Mouse (Mus musculus) erythroblast, embryonic 14.5 days (primary cell): ENCODE measurements around the gene Prkce. TPM values are rescaled to one million over a fixed set of nuclear protein-coding genes. Genes with fewer than 3 reads are reported as not detected.

Experiments
- H3K27me3 ChIP-seq: 2 replicates; pipeline ENCODE4 v1.6.1; 2012; ENCODE audit warnings: inconsistent platforms; ENCODE audit not compliant: control insufficient read depth
- H3K36me3 ChIP-seq: 2 replicates; pipeline ENCODE4 v1.6.1; 2012; ENCODE audit warnings: mild to moderate bottlenecking, inconsistent platforms; ENCODE audit not compliant: control insufficient read depth
- H3K4me1 ChIP-seq: 2 replicates; pipeline ENCODE4 v1.6.1; 2012; ENCODE audit warnings: inconsistent platforms; ENCODE audit not compliant: control insufficient read depth
- H3K4me3 ChIP-seq: replicated peaks from 2 replicates; pipeline ENCODE3; 2012; ENCODE audit warnings: moderate library complexity, mild to moderate bottlenecking, inconsistent platforms
- H3K9me3 ChIP-seq: 2 replicates; pipeline ENCODE4 v1.6.1; 2012; ENCODE audit warnings: low read length, inconsistent platforms, mixed read lengths; ENCODE audit not compliant: control insufficient read depth
- GATA1 ChIP-seq: IDR thresholded peaks from 2 replicates; pipeline ENCODE4 v1.6.1; 2012; ENCODE audit warnings: low read length, inconsistent platforms, mixed read lengths
- TAL1 ChIP-seq: IDR thresholded peaks from 3 replicates; pipeline ENCODE4 v1.6.1; 2012; ENCODE audit warnings: low read length, inconsistent platforms, mixed read lengths
- polyA plus RNA-seq: library from polyadenylated mRNA; stranded (reverse); fragments of >175 nt; gene quantifications from 2 replicates; pipeline ENCODE4 v1.2.3, GENCODE M21; 2012

Gene Prkce
- polyA plus RNA-seq, 1 experiment = 0.04 TPM

DNA sequence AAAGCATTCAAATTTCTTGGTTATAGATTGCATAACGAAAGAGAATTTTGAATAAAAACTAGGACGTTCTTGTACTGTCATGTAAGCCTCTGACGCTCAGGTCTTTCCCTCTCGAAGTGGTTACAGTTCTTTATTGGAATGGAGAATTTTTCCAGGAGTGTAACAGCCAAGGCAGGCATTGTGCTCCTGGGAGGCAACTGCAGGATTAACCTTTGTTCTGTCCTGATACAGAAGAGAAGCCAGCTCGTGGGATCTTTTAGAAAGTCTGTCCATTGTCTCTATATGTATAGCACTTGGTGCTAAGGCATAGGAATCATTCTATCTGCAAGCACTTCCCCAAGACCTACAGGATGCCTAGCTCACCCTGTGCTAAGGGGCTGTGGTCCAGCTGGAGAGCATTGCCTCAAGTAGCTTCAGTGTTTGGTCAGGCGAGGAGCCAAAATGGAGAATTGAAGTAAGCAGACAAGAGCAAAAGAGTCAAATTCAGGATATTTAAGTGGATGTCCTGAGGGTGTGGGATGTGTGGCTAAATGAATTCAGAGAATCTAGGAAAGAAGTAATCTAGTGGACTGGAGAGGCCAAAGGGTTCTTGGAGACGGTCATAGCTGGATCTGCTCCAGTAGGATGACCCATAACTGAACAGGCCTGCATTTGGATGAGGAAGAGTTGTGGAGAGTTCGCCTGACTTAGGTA, 240.5 kb downstream of the Prkce start:
- Histone ChIP-seq H3K27me3 (no peaks in the 10 kb centered on the region), H3K36me3 (no peaks in the 10 kb centered on the region), H3K4me3 (no peak overlapping the region), H3K4me1 (peaks cover 4% of the 10 kb centered on the region), H3K9me3 (no peaks in the 10 kb centered on the region)
- TF ChIP-seq TAL1 (no peak), GATA1 (no peak)

- Histone ChIP-seq H3K4me3 (no peak overlapping the region), H3K27me3 (no peaks in the 10 kb centered on the region), H3K36me3 (no peaks in the 10 kb centered on the region), H3K4me1 (peaks cover 4% of the 10 kb centered on the region), H3K9me3 (no peaks in the 10 kb centered on the region)
- no peak for TF ChIP-seq TAL1
- no peak for TF ChIP-seq GATA1
Observed at GRCm38 (mm10) chr17:86408614-86409006, 241.0 kb downstream of the Prkce start.

DNA sequence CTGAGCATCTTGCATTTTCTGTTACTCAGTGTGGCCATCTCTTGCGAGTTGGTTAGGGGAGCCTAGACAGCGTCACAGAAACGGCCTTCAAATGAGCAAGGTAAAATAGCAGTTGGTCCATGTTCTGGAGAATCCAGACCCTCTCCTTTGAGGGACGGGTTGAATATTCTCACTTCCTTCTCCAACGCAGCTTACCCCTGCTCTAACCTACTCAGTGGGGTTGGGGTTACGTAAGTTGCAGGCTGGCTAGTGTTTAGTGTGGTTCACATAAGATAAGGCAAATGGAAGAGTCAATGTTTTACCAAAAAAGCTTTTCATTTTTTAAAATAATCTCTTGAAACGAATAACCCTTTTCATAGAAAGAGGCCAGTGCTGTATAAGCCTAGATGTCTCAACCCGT, 241.9 kb downstream of the Prkce start:
- H3K9me3 ChIP-seq = no peaks in the 10 kb centered on the region
- peaks cover 4% of the 10 kb centered on the region for H3K4me1 ChIP-seq
- no peak for TF ChIP-seq TAL1
- TF ChIP-seq GATA1 = no peak
- H3K4me3 ChIP-seq = no peak overlapping the region
- no peaks in the 10 kb centered on the region for H3K27me3 ChIP-seq
- no peaks in the 10 kb centered on the region for H3K36me3 ChIP-seq

DNA sequence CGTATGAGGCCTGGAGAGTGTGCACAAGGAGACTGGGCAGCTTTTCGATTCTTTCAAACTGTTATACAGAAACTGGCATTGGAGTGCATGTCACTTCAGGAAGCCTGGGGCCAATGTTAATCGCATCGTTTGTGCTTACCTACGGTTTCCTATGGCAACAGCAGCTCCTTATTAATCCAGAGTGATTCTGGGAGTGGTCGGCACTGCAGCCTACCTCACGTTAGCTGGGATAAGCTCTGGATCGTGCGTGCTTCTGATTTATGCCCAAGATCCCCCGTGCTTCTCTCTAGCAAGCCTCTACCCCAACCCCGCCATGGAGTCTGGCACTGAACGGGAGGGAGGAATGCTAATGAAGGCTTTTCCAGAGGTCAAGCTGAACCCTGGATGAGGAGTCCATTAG, 242.9 kb downstream of the Prkce start:
- Histone ChIP-seq H3K27me3 (no peaks in the 10 kb centered on the region), H3K36me3 (no peaks in the 10 kb centered on the region), H3K4me1 (peaks cover 3% of the 10 kb centered on the region), H3K9me3 (no peaks in the 10 kb centered on the region), H3K4me3 (no peak overlapping the region)
- TF ChIP-seq GATA1 = no peak
- no peak for TF ChIP-seq TAL1

DNA sequence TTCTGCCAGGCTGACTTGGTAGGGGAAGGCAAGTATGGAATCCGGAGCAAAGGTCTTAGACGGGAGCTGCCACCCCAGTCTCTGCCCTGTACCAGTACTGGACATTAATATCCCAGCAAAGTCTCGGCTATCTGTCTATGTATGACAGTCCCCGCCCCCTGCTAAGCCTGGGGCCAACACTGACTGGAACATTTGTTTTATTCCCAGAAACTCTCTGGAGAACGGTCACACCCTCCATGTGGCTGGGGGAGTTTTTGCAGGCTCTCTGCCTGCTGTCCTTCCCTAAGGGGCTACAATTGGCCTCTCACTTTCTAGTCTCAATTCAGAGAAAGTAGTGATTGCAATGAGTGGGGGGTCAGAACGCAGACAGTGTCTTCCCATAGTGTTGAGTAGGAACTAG, 244.6 kb downstream of the Prkce start:
- H3K4me1 ChIP-seq = no peaks in the 10 kb centered on the region
- H3K27me3 ChIP-seq = no peaks in the 10 kb centered on the region
- H3K36me3 ChIP-seq = no peaks in the 10 kb centered on the region
- TF ChIP-seq TAL1 = no peak
- no peak for TF ChIP-seq GATA1
- H3K4me3 ChIP-seq = no peak overlapping the region
- H3K9me3 ChIP-seq = no peaks in the 10 kb centered on the region

DNA sequence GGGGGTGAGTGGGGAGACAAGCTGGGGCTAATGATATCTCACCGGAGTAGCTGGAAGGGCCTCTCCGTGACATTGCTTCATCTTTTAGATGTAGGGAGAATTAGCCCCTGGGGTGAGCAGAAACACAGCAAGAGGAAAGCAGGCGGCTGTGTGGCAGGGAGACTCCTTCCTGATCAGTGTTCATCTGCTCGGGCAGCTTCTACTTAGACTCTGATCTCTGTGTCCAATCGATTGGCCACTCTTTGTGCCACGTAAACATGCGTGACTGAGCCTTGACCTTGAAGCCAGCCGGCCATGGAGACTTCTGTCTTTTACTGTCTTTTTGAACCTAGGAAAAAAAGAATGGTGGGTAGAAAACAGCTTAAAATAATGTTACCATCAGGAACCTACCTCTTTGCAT, 247.0 kb downstream of the Prkce start:
- H3K4me3 ChIP-seq = no peak overlapping the region
- H3K27me3 ChIP-seq = no peaks in the 10 kb centered on the region
- H3K4me1 ChIP-seq = no peaks in the 10 kb centered on the region
- no peaks in the 10 kb centered on the region for H3K9me3 ChIP-seq
- H3K36me3 ChIP-seq = no peaks in the 10 kb centered on the region
- TF ChIP-seq GATA1 = no peak

DNA sequence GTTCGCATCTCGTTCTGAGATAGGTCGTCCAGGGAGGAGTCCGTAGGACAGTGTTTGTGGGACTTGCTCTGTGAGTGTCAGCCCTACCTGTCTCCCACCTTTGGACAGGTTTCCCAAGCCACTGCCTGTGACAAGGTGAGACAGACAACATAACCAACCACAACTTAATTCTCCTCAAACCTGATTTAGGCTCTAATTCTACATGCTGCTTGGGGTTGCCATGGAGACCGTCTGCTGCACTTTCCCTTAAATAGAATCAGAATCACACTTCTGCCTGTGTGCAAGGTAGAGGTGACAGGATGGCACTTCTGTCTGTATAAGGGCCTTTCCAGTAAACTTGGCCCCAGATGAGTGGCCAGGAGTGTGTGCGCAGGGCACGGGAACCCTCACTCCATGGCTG, 248.4 kb downstream of the Prkce start:
- H3K36me3 ChIP-seq = no peaks in the 10 kb centered on the region
- TF ChIP-seq GATA1 (no peak), TAL1 (no peak)
- no peaks in the 10 kb centered on the region for H3K27me3 ChIP-seq
- peaks cover 3% of the 10 kb centered on the region for H3K9me3 ChIP-seq
- no peak overlapping the region for H3K4me3 ChIP-seq
- no peaks in the 10 kb centered on the region for H3K4me1 ChIP-seq

- Histone ChIP-seq H3K27me3 (no peaks in the 10 kb centered on the region), H3K4me3 (no peak overlapping the region), H3K36me3 (no peaks in the 10 kb centered on the region), H3K4me1 (no peaks in the 10 kb centered on the region), H3K9me3 (peaks cover 3% of the 10 kb centered on the region)
- TF ChIP-seq TAL1 = no peak
- TF ChIP-seq GATA1 = no peak
Observed at GRCm38 (mm10) chr17:86418334-86418733, 250.7 kb downstream of the Prkce start.

DNA sequence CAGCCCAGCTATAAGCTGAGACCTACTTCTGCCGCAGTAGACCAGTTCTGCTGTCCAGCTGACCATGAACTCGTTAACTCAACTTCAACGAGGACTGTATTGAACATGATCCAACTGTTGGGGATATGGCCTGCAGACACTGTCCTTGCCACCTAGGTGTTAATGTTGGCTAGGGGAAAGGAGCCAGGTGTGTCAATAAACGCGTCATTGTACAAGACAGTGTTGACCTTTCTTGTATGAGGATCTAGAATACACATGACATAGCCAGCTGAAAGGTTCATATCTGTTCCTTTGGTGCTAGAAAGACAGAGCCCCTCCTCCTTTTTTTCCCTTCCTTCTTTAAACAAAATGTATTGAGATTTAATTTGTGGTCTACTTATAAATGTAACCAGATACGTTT, 251.6 kb downstream of the Prkce start:
- no peaks in the 10 kb centered on the region for H3K27me3 ChIP-seq
- TF ChIP-seq GATA1 (no peak), TAL1 (no peak)

More for the DNA sequence above, 251.6 kb downstream of the Prkce start:
- no peak overlapping the region for H3K4me3 ChIP-seq
- no peaks in the 10 kb centered on the region for H3K36me3 ChIP-seq
- H3K9me3 ChIP-seq = peaks cover 3% of the 10 kb centered on the region
- no peaks in the 10 kb centered on the region for H3K4me1 ChIP-seq
